Comparison of ENCODE assay signal across 8 mouse cellular contexts in the genomic region with DNA sequence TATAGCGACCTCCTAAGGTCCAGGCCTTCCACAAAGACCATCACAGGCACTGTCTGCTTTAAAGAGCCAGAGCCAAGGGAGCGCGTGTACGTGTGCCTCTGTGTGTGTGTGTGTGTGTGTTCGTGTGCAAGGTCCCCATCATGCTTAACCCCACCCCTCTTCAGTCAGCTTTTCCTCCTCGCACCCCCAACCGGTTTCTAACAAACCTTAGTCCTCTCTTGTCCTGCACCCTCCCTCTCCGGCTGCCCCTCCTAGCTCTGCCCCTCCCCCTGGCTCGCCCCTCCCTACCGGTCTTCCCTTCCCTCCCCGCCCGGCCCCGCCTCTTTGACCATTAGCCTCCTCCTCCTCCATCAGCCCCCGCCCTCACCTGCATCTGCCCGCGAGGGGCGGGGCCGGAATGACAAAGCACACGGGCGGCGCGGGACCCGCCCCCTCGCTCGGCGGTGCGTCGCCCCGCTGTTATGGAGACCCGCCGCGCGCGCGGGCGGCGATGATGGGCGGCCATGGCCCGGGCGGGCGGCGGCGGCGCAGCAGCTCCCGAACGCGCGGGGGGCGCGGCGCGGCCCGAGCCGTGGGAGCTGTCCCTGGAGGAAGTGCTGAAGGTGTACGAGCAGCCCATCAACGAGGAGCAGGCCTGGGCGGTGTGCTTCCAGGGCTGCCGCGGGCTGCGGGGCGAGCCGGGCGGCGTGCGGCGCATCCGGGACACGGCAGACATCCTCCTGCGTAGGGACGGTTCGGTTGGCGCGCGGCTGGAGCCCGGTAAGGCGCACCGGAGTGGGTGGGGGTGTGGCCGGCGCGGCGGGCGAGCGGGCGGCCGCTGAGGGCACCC. TPM values are rescaled to one million over a fixed set of nuclear protein-coding genes. Genes with fewer than 3 reads are reported as not detected.
DNase-seq lines count a peak whose midpoint lies in the region; ATAC-seq lines count a peak whose summit lies in the region.

A gene (plus strand): TSS at position 452 of the 829 bp plus-strand sequence.

- peaks cover 47% of the 10 kb centered on the region for H3K4me1 ChIP-seq in hindbrain, embryonic 13.5 days (replicated peaks)

- peak; percentile 94 for DNase-seq in R1 (ENCODE audit: low read depth, low spot score)
- DNase-seq in cerebellum, adult 9-11 months = peak; percentile 85
- DNase-seq in frontal cortex, postnatal 10 days (ENCODE audit: low spot score in 2 of 2) = peak; percentile 54 to 62
- DNase-seq in left cerebral cortex, adult 11 months (ENCODE audit: low spot score) = peak; percentile 39
- DNase-seq in lung, postnatal 4 days = peak; percentile 86 to 87
- peak; percentile 56 for DNase-seq in right cerebral cortex, adult 18-20 months
- peak; percentile 69 for DNase-seq in urinary bladder, postnatal 25 days (ENCODE audit: low spot score)

- H3K9ac ChIP-seq in hindbrain, embryonic 13.5 days = peak within 1 kb of the TSS; percentile 98

- peak; percentile 89 for ATAC-seq in hindbrain, embryonic 13.5 days (ENCODE audit: low FRiP score)

- H3K4me2 ChIP-seq in hindbrain, embryonic 13.5 days = peak within 1 kb of the TSS; percentile 86

- H3K27ac ChIP-seq in hindbrain, embryonic 13.5 days = peak within 1 kb of the TSS; percentile 97

- H3K27me3 ChIP-seq in hindbrain, embryonic 13.5 days = 0 out of 2 replicates have a peak, but pooled peaks cover 7% of the 10 kb centered on the region

- H3K9me3 ChIP-seq in hindbrain, embryonic 13.5 days = no peaks in the 10 kb centered on the region

- H3K4me3 ChIP-seq in hindbrain, embryonic 13.5 days = peak within 1 kb of the TSS; percentile 85

- no peaks in the 10 kb centered on the region for H3K36me3 ChIP-seq in hindbrain, embryonic 13.5 days

- WGBS in hindbrain, embryonic 13.5 days = under 1% methylated on average over 78 of the region's 85 CpGs

RNA-seq across cellular contexts. Expression of the gene that starts here (rescaled TPM):
- polyA plus RNA-seq in hindbrain, embryonic 13.5 days (2015; fragmentation: Nextera tagmentation; extraction: Ambion mirVana) = 39.1 and 39.6 TPM in 2 replicates

Comparison
In these comparisons a context has a peak if more than half of its experiments do, and no peak if none do; other contexts are left out.
1. Peak in every context shown above with its lines: DNase-seq, ATAC-seq, H3K4me3 ChIP-seq and H3K27ac ChIP-seq.
2. DNase-seq: peak in every context shown above with its lines; median percentile 94 in R1; 86 in lung, postnatal 4 days; 85 in cerebellum, adult 9-11 months; 69 in urinary bladder, postnatal 25 days; 58 in frontal cortex, postnatal 10 days; 56 in right cerebral cortex, adult 18-20 months; 39 in left cerebral cortex, adult 11 months.